Mouse (Mus musculus): Measurements from ENCODE around the gene Maff.

Maff gene

GRCm38 (mm10) chr15:79329346-79329978 is 17.0 kb upstream of the Maff start:
- DNase-seq (ENCODE audit: low read depth, low spot score): no peak

DNA sequence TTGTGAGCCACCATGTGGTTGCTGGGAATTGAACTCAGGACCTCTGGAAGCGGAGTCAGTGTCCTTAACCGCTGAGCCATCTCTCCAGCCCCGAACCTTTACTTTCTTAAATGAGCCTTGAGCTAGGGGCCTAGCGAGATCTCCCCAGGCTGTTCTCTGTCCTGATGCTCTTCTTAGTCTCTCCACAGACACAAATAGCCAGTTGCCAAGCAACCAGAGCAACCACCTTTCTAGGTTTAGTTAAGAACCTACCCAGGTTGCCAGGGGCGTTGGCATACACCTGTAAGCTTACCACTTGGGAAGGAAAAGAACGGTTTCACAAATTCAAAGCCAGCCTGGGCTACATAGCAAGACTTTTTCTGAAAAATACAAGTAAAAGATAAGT is 16.4 kb upstream of the Maff start:
- no peak for DNase-seq (ENCODE audit: low read depth, low spot score)

GRCm38 (mm10) chr15:79330521-79330920 is 15.9 kb upstream of the Maff start:
- no peak for DNase-seq (ENCODE audit: low read depth, low spot score)

GRCm38 (mm10) chr15:79333409-79333808 is 13.0 kb upstream of the Maff start:
- no peak for DNase-seq (ENCODE audit: low read depth, low spot score)

DNA sequence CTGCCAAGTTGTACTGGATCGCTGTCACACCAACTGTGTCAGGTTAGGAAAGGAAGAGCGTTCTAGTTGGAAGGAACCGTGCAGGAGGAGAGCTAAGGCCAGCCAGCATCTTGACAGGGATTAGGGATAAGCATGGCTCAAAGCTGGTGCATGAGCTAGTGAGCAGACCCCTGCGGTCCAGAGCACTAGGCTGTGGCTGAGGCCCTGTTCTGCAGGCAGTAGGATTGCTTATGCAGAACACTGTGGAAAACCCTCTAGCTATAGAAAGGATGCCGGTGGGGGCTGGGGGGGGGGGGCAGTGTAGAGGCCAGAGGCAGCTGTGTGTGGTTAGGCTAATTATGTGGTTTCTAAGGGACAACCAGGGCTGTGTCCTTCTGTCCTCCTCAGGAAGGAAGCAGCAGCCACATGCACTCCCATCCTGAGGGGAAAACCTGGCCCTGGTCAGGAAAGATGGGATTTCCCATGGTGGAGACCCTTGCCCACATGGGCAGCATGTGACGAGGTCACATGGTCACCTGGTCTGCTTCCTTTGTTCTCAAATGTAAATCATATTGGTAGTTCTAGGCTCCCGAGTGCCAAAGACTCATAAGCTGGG is 11.3 kb upstream of the Maff start:
- DNase-seq (ENCODE audit: low read depth, low spot score): no peak

- DNase-seq (ENCODE audit: low read depth, low spot score): no peak
Measured at GRCm38 (mm10) chr15:79338978-79339377, 7.4 kb upstream of the Maff start.

DNA sequence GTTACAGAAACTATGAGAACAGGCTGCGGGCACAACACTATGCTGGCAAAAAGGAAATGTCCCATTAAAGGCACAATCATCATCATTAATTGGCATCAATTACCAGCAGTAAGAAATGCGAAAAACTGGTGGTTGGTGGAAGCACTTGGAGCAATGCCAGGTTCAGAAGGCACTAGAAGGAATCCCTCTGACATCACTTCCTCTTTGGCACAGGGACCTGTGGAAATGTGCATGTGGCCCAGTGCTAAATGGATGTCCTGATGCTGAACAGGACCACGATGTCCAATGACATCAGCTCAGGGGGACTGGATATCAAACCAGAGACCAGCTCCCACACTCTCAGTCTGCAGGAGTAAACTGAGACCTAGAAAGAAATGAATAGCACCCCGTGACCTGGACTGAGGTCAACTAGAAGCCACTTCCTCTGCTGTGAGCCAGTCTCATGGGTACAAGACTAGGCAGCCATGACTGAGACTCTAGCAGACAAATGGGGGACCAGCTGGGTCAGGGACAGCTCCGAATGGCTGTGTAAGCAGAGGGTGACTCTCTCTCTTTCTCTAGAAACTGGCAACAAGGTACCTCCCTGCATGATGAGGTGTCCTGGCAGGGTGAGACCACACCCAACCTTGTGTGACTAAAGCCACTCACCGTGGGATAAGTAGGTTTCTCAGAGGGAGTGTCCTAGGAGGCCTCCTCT is 3.6 kb upstream of the Maff start:
- no peak for DNase-seq (ENCODE audit: low read depth, low spot score)

GRCm38 (mm10) chr15:79344627-79345026 is 1.8 kb upstream of the Maff start:
- DNase-seq (ENCODE audit: low read depth, low spot score): no peak

DNA sequence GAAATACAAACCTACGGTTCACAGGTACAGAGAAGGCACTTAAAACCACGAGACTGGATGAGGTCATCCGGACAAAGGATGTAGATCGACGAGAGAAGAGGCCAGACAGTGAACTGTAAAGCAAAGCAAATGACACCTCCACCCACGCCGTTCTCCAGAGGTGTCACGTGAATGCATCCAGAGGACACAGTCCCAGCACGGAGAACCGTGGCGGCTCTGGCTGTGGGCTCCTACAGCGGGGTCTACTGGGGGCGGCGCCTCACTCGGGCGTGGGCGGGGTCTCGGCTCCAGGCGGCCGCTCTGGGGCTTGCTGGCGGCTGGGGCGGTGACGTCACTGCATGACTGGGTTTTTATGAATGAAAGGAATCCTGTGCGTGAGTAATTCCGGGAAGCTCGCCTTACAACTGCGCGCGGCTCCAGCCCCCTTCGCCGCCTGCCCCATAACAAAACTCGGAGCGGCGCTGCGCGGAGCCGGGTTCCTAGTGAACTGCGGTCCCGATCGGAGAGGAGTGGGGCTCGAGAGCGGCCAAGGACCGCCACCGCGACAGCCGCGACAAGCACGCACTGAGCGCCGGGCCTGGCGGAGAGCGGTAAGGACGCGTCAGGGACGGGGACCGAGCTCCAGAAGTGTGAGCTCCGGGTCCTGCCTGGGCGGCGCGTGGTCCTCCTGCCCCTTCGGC is 884 bp downstream of the Maff start:
- DNase-seq (ENCODE audit: low read depth, low spot score): peak; percentile 79

DNA sequence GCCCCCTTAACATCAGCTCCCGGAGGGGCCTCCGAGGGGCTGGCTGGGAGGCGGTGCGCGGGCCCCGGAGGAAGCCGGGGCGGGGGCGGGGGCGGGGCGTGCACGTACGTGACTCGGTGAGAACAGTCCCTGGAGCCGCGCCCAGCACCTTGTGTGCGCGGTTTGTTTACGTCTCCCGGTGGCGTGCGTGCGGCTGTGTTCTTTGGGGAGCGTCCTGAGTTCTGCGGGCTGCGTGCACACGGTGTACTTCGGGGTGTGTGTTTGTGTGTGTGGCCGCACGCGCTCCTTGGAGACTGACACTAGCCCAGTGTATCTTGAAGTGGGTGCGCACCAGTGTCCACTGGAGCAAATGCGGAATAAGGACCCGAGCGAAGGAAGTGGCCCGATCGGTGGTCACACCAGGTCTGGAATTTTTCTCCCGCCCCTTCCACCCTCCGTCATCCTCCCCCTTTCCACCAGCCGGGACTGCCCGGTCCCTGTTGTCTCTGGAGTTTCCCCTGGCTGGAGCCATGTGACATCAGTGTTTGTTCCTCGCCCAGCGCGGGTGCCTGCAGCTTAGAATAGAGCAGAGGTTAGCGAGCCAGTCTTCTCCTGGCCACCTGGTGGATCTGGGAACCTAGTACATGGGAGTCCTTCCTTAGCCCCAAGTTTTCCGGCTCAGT is 1.6 kb downstream of the Maff start:
- no peak for DNase-seq (ENCODE audit: low read depth, low spot score)

GRCm38 (mm10) chr15:79348651-79349050 is 2.2 kb downstream of the Maff start:
- no peak for DNase-seq (ENCODE audit: low read depth, low spot score)

GRCm38 (mm10) chr15:79350866-79351265 is 4.4 kb downstream of the Maff start:
- DNase-seq (ENCODE audit: low read depth, low spot score): no peak

GRCm38 (mm10) chr15:79351331-79351767 is 4.9 kb downstream of the Maff start:
- no peak for DNase-seq (ENCODE audit: low read depth, low spot score)

DNA sequence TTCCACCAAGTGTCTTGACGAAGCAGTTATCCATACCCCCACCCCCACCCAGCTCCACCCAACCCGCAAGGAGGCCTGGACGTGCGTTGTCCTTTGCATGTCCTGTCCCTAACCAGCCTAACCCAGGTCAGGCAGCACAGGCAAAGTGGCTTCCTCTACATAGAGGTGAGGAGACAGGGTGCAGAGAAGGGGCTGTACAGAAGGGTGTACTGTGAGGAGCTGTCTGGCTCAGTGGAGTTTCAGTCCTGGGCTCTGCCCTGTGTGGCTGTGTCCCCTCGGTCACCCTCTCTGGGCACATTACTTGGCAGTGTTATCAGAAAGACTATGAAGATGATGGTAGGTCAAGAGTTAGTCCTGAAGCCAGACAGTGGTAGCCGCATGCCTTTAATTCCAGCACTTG is 6.1 kb downstream of the Maff start:
- no peak for DNase-seq (ENCODE audit: low read depth, low spot score)

DNA sequence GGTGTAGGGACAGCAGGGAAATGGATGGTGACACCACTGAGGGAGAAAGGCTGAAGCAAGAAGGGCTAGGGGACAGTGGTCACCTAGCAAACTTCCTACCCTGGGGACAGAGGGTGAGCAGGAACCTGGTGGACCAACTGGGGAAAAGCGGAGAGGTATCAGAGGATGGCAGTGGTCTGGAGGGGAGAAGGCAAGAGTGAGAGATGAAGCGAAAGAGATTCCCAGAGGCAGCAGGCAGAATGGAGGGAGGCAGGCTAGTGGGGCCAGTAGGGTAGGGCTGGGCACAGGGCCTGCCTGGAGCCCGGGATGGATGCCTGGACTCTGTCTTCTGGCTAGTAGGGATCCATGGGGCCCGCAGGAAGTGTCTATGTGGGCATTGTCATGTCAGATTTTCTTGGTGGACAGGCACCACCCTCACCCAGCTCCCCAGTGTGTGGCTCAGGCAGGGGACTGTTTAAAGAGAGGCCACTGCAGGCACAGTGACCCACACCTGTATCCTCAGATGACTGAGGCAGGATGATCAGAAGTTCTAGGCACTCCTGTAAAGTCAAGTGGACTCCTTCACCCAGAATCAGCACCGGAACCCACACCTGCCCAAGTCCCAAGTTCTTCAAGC is 7.4 kb downstream of the Maff start:
- no peak for DNase-seq (ENCODE audit: low read depth, low spot score)

- DNase-seq (ENCODE audit: low read depth, low spot score): no peak
Measured at GRCm38 (mm10) chr15:79354619-79355018, 8.2 kb downstream of the Maff start.

DNA sequence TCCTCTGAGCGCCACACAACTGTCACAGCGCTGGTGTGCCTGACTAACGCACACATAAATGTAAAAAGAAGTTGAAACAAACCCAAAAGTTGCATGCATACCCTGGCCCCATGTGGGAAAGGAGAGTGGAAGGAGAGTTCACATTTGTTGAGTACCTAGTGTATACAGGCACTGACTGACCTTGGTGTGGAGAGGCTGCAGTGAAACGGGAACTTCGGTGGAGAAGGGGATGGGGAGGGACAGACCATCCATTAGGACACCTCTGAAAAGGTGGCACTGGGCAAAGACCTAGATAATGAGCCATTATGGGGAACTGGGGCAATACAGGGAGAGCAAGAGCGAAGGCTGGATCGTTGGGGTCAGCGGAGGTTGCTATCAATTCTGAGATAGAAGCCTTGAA is 10.1 kb downstream of the Maff start:
- no peak for DNase-seq (ENCODE audit: low read depth, low spot score)

- DNase-seq (ENCODE audit: low read depth, low spot score): peak; percentile 57
Measured at GRCm38 (mm10) chr15:79357036-79357911, 10.9 kb downstream of the Maff start.

GRCm38 (mm10) chr15:79357974-79358690 is 11.7 kb downstream of the Maff start:
- DNase-seq (ENCODE audit: low read depth, low spot score): no peak

DNA sequence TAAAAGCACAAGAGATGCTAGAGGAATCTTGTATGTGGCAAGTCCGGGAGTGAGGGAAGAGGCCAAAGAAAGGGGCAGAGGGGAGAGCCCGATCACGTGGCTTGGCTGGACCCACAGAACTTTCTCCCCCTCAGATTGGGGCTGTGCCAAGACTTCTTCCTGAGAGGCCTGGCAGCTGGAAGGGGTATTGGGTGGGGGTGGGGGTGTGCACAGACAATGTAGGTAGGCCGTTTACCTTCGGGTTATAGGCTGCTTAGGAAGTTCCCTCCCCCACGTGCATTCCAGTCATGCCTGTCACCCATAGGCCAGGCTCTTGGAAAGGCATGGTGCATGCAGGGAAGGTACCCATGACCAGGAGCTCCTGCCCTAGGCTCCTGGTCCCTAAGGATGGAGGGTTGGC is 13.5 kb downstream of the Maff start:
- no peak for DNase-seq (ENCODE audit: low read depth, low spot score)
